Mouse (Mus musculus): ENCODE measurements around the gene Arhgap15. TPM values are rescaled to one million over a fixed set of nuclear protein-coding genes. Genes with fewer than 3 reads are reported as not detected.

Gene Arhgap15
- total and polyA plus RNA-seq, 3 experiments: 16.6 to 40.3 (median 19.8) TPM

DNA sequence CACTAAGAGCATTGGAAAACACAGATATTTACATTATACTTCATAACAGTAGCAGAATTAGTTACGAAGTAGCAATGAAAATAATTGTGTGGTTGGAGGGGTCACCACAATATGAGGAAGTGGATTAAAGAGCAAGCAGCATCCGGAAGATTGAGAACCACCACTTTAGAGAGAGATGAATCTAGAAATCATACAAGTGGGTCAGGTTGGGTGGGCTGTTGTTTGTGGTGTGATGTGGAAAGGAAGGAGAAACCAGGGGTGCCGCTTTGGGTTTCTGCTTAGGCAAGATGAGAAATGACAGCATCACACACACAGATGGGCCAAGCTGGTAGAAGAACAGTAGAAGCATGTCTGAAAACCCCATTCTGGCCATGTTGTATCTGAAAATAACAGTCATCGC is 575.2 kb downstream of the Arhgap15 start:
- H3K27ac ChIP-seq (ENCODE audit: insufficient read depth, low read depth): no peak overlapping the region
- H3K36me3 ChIP-seq (replicated peaks in 1 of 2; ENCODE audit: control insufficient read depth in 1 of 2, insufficient read depth in 1 of 2, low read length in 1 of 2): peaks cover 0 to 6% of the 10 kb centered on the region in 2 experiments
- in situ Hi-C loops (cut with MboI; ENCODE audit: low pct_ligation_motif_present, low pct_unique_long_range_greater_than_20kb, low sequenced_read_pairs): no loop called here
- H3K79me2 ChIP-seq (replicated peaks; ENCODE audit: control insufficient read depth, extremely low read depth, insufficient read depth, poor library complexity, severe bottlenecking): no peaks in the 10 kb centered on the region
- no peaks in the 10 kb centered on the region for H3K9me3 ChIP-seq (replicated peaks; ENCODE audit: low read length)
- DNase-seq (ENCODE audit: extremely low read depth): no peak
- dilution Hi-C loops (cut with MboI; ENCODE audit: extremely low pct_ligation_motif_present, extremely low pct_unique_long_range_greater_than_20kb, low sequenced_read_pairs): no loop called here
- no peaks in the 10 kb centered on the region for H3K27me3 ChIP-seq (replicated peaks)
- TF ChIP-seq JUND (conservative IDR thresholded peaks at IDR 0.05; ENCODE audit: low read depth, low read length) (no peak), HCFC1 (IDR thresholded peaks at IDR 0.05; ENCODE audit: low read depth, low read length) (no peak), SIN3A (IDR thresholded peaks at IDR 0.05; ENCODE audit: low read length) (no peak), RCOR1 (conservative IDR thresholded peaks at IDR 0.05; ENCODE audit: low read depth, low read length) (no peak)
- H3K4me1 ChIP-seq (ENCODE audit: control insufficient read depth in 1 of 2, insufficient read depth in 2 of 2): no peaks in the 10 kb centered on the region
- H3K4me3 ChIP-seq (replicated peaks in 1 of 3; ENCODE audit: low read depth in 2 of 3, low read length in 2 of 3, poor library complexity in 1 of 3): no peak overlapping the region
- H3K9ac ChIP-seq (ENCODE audit: insufficient read depth, low read depth): no peak overlapping the region
- no peak overlapping the region for H3K4me2 ChIP-seq (ENCODE audit: insufficient read depth, low read depth, poor library complexity, severe bottlenecking)

- no peaks in the 10 kb centered on the region for H3K27me3 ChIP-seq (replicated peaks)
- no peaks in the 10 kb centered on the region for H3K79me2 ChIP-seq (replicated peaks; ENCODE audit: control insufficient read depth, extremely low read depth, insufficient read depth, poor library complexity, severe bottlenecking)
- no peak for DNase-seq (ENCODE audit: extremely low read depth)
- H3K27ac ChIP-seq (ENCODE audit: insufficient read depth, low read depth): no peak overlapping the region
- H3K4me1 ChIP-seq (ENCODE audit: control insufficient read depth in 1 of 2, insufficient read depth in 2 of 2): peaks cover 7 to 13% of the 10 kb centered on the region in 2 experiments; a peak in 3 of 4 replicates
- no peak overlapping the region for H3K9ac ChIP-seq (ENCODE audit: insufficient read depth, low read depth)
- in situ Hi-C loops (cut with MboI; ENCODE audit: low pct_ligation_motif_present, low pct_unique_long_range_greater_than_20kb, low sequenced_read_pairs): loop anchor here (25.0 kb wide), 1 partner anchor 596 kb away; the partner anchor contains the start of gene Arhgap15
- dilution Hi-C loops (cut with MboI; ENCODE audit: extremely low pct_ligation_motif_present, extremely low pct_unique_long_range_greater_than_20kb, low sequenced_read_pairs): no loop called here
- H3K4me2 ChIP-seq (ENCODE audit: insufficient read depth, low read depth, poor library complexity, severe bottlenecking): no peak overlapping the region
- H3K4me3 ChIP-seq (replicated peaks in 1 of 3; ENCODE audit: low read depth in 2 of 3, low read length in 2 of 3, poor library complexity in 1 of 3): no peak overlapping the region
- TF ChIP-seq EP300 (IDR thresholded peaks at IDR 0.05; ENCODE audit: low read length) (no peak), ZMIZ1 (IDR thresholded peaks at IDR 0.05; ENCODE audit: low read depth, low read length) (no peak), USF1 (IDR thresholded peaks at IDR 0.05; ENCODE audit: low read depth, low read length) (no peak), CTCF (conservative IDR thresholded peaks at IDR 0.05 in 1 of 2, IDR thresholded peaks at IDR 0.05 in 1 of 2; ENCODE audit: low read depth in 2 of 2, low read length in 2 of 2) (no peak), HCFC1 (IDR thresholded peaks at IDR 0.05; ENCODE audit: low read depth, low read length) (no peak), SMC3 (IDR thresholded peaks at IDR 0.05; ENCODE audit: low read depth, low read length) (no peak), RAD21 (IDR thresholded peaks at IDR 0.05; ENCODE audit: low read depth, low read length) (no peak), NRF1 (IDR thresholded peaks at IDR 0.05; ENCODE audit: low read depth, low read length) (no peak), MEF2A (IDR thresholded peaks at IDR 0.05; ENCODE audit: borderline replicate concordance, low read depth, low read length) (no peak), CHD1 (IDR thresholded peaks at IDR 0.05; ENCODE audit: low read depth, low read length) (no peak), MAFK (IDR thresholded peaks at IDR 0.05; ENCODE audit: insufficient replicate concordance, low read length) (no peak), BHLHE40 (IDR thresholded peaks at IDR 0.05; ENCODE audit: low read depth, low read length) (no peak), MAX (IDR thresholded peaks at IDR 0.05; ENCODE audit: low read length) (no peak), GABPA (IDR thresholded peaks at IDR 0.05; ENCODE audit: insufficient replicate concordance, low read depth, low read length) (no peak), POLR2A (IDR thresholded peaks at IDR 0.05; ENCODE audit: low read depth, low read length) (no peak), ELF1 (IDR thresholded peaks at IDR 0.05; ENCODE audit: low read depth, low read length) (no peak)
- no peaks in the 10 kb centered on the region for H3K9me3 ChIP-seq (replicated peaks; ENCODE audit: low read length)
- H3K36me3 ChIP-seq (replicated peaks in 1 of 2; ENCODE audit: control insufficient read depth in 1 of 2, insufficient read depth in 1 of 2, low read length in 1 of 2): no peaks in the 10 kb centered on the region
Observed at GRCm38 (mm10) chr2:44333295-44333694, 584.7 kb downstream of the Arhgap15 start.

All from CH12.LX (cell line).